Mouse (Mus musculus): Measurements from ENCODE around the gene Lrmda. TPM values are rescaled to one million over a fixed set of nuclear protein-coding genes. Genes with fewer than 3 reads are reported as not detected.

The Lrmda gene
- total and polyA plus RNA-seq, 2 experiments from 2014 or later = 0.38 to 0.82 TPM

- Histone ChIP-seq H3K27ac (ENCODE audit: low read depth) (no peak overlapping the region), H3K4me3 (ENCODE audit: low read depth, low read length) (no peak overlapping the region), H3K36me3 (replicated peaks; ENCODE audit: control insufficient read depth, insufficient read depth, low read length) (no peaks in the 10 kb centered on the region), H3K9ac (replicated peaks; ENCODE audit: low read depth, low read length) (no peak overlapping the region), H3K27me3 (ENCODE audit: control insufficient read depth, insufficient read depth, low read length) (no peaks in the 10 kb centered on the region), H3K4me1 (ENCODE audit: control insufficient read depth, insufficient read depth) (no peaks in the 10 kb centered on the region), H3K9me3 (replicated peaks; ENCODE audit: control insufficient read depth, low read length) (no peaks in the 10 kb centered on the region), H3K4me2 (ENCODE audit: low read depth, low read length) (no peak overlapping the region)
- TF ChIP-seq EP300 (IDR thresholded peaks at IDR 0.05; ENCODE audit: low read depth) (no peak), CTCF (IDR thresholded peaks at IDR 0.05; ENCODE audit: low read depth) (no peak)
- 40% methylated on average over 5 of the region's 5 CpGs for WGBS
- DNase-seq (ENCODE audit: low spot score) = no peak
- no peak for ATAC-seq (ENCODE audit: insufficient read depth, low read depth)
These were observed 702.3 kb downstream of the Lrmda start for GRCm38 (mm10) chr14:22721845-22722244.

GRCm38 (mm10) chr14:22727548-22727947 lies 708.0 kb downstream of the Lrmda start:
- Histone ChIP-seq H3K27me3 (ENCODE audit: control insufficient read depth, insufficient read depth, low read length) (no peaks in the 10 kb centered on the region), H3K9me3 (replicated peaks; ENCODE audit: control insufficient read depth, low read length) (no peaks in the 10 kb centered on the region), H3K4me2 (ENCODE audit: low read depth, low read length) (no peak overlapping the region), H3K4me3 (ENCODE audit: low read depth, low read length) (no peak overlapping the region), H3K36me3 (replicated peaks; ENCODE audit: control insufficient read depth, insufficient read depth, low read length) (no peaks in the 10 kb centered on the region), H3K27ac (ENCODE audit: low read depth) (no peak overlapping the region), H3K9ac (replicated peaks; ENCODE audit: low read depth, low read length) (no peak overlapping the region), H3K4me1 (ENCODE audit: control insufficient read depth, insufficient read depth) (no peaks in the 10 kb centered on the region)
- 59% methylated on average over 2 of the region's 2 CpGs for WGBS
- ATAC-seq (ENCODE audit: insufficient read depth, low read depth) = no peak
- DNase-seq (ENCODE audit: low spot score) = no peak
- TF ChIP-seq EP300 (IDR thresholded peaks at IDR 0.05; ENCODE audit: low read depth) = no peak
- TF ChIP-seq CTCF (IDR thresholded peaks at IDR 0.05; ENCODE audit: low read depth) = no peak

GRCm38 (mm10) chr14:22728611-22729223 lies 709.2 kb downstream of the Lrmda start:
- H3K9me3 ChIP-seq (replicated peaks; ENCODE audit: control insufficient read depth, low read length) = no peaks in the 10 kb centered on the region
- TF ChIP-seq EP300 (IDR thresholded peaks at IDR 0.05; ENCODE audit: low read depth) = no peak
- TF ChIP-seq CTCF (IDR thresholded peaks at IDR 0.05; ENCODE audit: low read depth) = no peak
- H3K27ac ChIP-seq (ENCODE audit: low read depth) = no peak overlapping the region
- DNase-seq (ENCODE audit: low spot score) (no peak), ATAC-seq (ENCODE audit: insufficient read depth, low read depth) (no peak)
- H3K4me1 ChIP-seq (ENCODE audit: control insufficient read depth, insufficient read depth) = no peaks in the 10 kb centered on the region
- H3K36me3 ChIP-seq (replicated peaks; ENCODE audit: control insufficient read depth, insufficient read depth, low read length) = no peaks in the 10 kb centered on the region
- 89% methylated on average over 8 of the region's 8 CpGs for WGBS
- H3K27me3 ChIP-seq (ENCODE audit: control insufficient read depth, insufficient read depth, low read length) = no peaks in the 10 kb centered on the region
- H3K9ac ChIP-seq (replicated peaks; ENCODE audit: low read depth, low read length) = no peak overlapping the region
- no peak overlapping the region for H3K4me2 ChIP-seq (ENCODE audit: low read depth, low read length)
- no peak overlapping the region for H3K4me3 ChIP-seq (ENCODE audit: low read depth, low read length)

GRCm38 (mm10) chr14:22738603-22739002 lies 719.1 kb downstream of the Lrmda start:
- Histone ChIP-seq H3K27ac (ENCODE audit: low read depth) (no peak overlapping the region), H3K27me3 (ENCODE audit: control insufficient read depth, insufficient read depth, low read length) (no peaks in the 10 kb centered on the region), H3K9ac (replicated peaks; ENCODE audit: low read depth, low read length) (no peak overlapping the region), H3K9me3 (replicated peaks; ENCODE audit: control insufficient read depth, low read length) (no peaks in the 10 kb centered on the region), H3K4me1 (ENCODE audit: control insufficient read depth, insufficient read depth) (no peaks in the 10 kb centered on the region), H3K4me2 (ENCODE audit: low read depth, low read length) (no peak overlapping the region), H3K36me3 (replicated peaks; ENCODE audit: control insufficient read depth, insufficient read depth, low read length) (no peaks in the 10 kb centered on the region), H3K4me3 (ENCODE audit: low read depth, low read length) (no peak overlapping the region)
- TF ChIP-seq EP300 (IDR thresholded peaks at IDR 0.05; ENCODE audit: low read depth) (no peak), CTCF (IDR thresholded peaks at IDR 0.05; ENCODE audit: low read depth) (no peak)
- 28% methylated on average over 11 of the region's 11 CpGs for WGBS
- peak; percentile 51; the same call in 1 of the 2 replicates for ATAC-seq (ENCODE audit: insufficient read depth, low read depth)
- peak; percentile 39 for DNase-seq (ENCODE audit: low spot score)

GRCm38 (mm10) chr14:22742527-22742926 lies 723.0 kb downstream of the Lrmda start:
- Histone ChIP-seq H3K9me3 (replicated peaks; ENCODE audit: control insufficient read depth, low read length) (no peaks in the 10 kb centered on the region), H3K36me3 (replicated peaks; ENCODE audit: control insufficient read depth, insufficient read depth, low read length) (no peaks in the 10 kb centered on the region), H3K9ac (replicated peaks; ENCODE audit: low read depth, low read length) (no peak overlapping the region), H3K27me3 (ENCODE audit: control insufficient read depth, insufficient read depth, low read length) (no peaks in the 10 kb centered on the region), H3K4me1 (ENCODE audit: control insufficient read depth, insufficient read depth) (peaks cover 14% of the 10 kb centered on the region; the same call in 1 of the 2 replicates), H3K27ac (ENCODE audit: low read depth) (no peak overlapping the region), H3K4me2 (ENCODE audit: low read depth, low read length) (no peak overlapping the region), H3K4me3 (ENCODE audit: low read depth, low read length) (no peak overlapping the region)
- no peak for ATAC-seq (ENCODE audit: insufficient read depth, low read depth)
- no peak for TF ChIP-seq CTCF (IDR thresholded peaks at IDR 0.05; ENCODE audit: low read depth)
- TF ChIP-seq EP300 (IDR thresholded peaks at IDR 0.05; ENCODE audit: low read depth) = no peak
- DNase-seq (ENCODE audit: low spot score) = no peak

GRCm38 (mm10) chr14:22743264-22743663 lies 723.8 kb downstream of the Lrmda start:
- WGBS = 45% methylated on average over 4 of the region's 4 CpGs
- no peak for ATAC-seq (ENCODE audit: insufficient read depth, low read depth)
- peaks cover 14% of the 10 kb centered on the region; the same call in 1 of the 2 replicates for H3K4me1 ChIP-seq (ENCODE audit: control insufficient read depth, insufficient read depth)
- H3K36me3 ChIP-seq (replicated peaks; ENCODE audit: control insufficient read depth, insufficient read depth, low read length) = no peaks in the 10 kb centered on the region
- DNase-seq (ENCODE audit: low spot score) = no peak
- no peak overlapping the region for H3K9ac ChIP-seq (replicated peaks; ENCODE audit: low read depth, low read length)
- no peak overlapping the region for H3K4me2 ChIP-seq (ENCODE audit: low read depth, low read length)
- H3K27me3 ChIP-seq (ENCODE audit: control insufficient read depth, insufficient read depth, low read length) = no peaks in the 10 kb centered on the region
- no peak overlapping the region for H3K4me3 ChIP-seq (ENCODE audit: low read depth, low read length)
- TF ChIP-seq EP300 (IDR thresholded peaks at IDR 0.05; ENCODE audit: low read depth) (no peak), CTCF (IDR thresholded peaks at IDR 0.05; ENCODE audit: low read depth) (no peak)
- no peaks in the 10 kb centered on the region for H3K9me3 ChIP-seq (replicated peaks; ENCODE audit: control insufficient read depth, low read length)
- no peak overlapping the region for H3K27ac ChIP-seq (ENCODE audit: low read depth)

All from heart, postnatal 0 days (tissue).